Mouse (Mus musculus): ENCODE measurements around the gene Vmn1r90.
"Not testable (repeated sequence)": the region's sequence is repeated elsewhere in the genome, so short reads cannot be mapped to it uniquely, and the experiment has no call there.

The Vmn1r90 gene

GRCm38 (mm10) chr7:14563406-14563805, at the start of gene Vmn1r90:
Gene Vmn1r90 (minus strand): TSS chr7:14563506.
- no peak for DNase-seq (ENCODE audit: low spot score)

GRCm38 (mm10) chr7:14593009-14593408, 29.7 kb upstream of the Vmn1r90 start:
- DNase-seq (ENCODE audit: low spot score), result not testable (repeated sequence)

GRCm38 (mm10) chr7:14552284-14552683, 11.0 kb downstream of the Vmn1r90 start:
- no peak for DNase-seq (ENCODE audit: low spot score)

GRCm38 (mm10) chr7:14525280-14525679, 38.0 kb downstream of the Vmn1r90 start:
- DNase-seq (ENCODE audit: low spot score), result no peak

- DNase-seq (ENCODE audit: low spot score), result no peak
Measured at GRCm38 (mm10) chr7:14522636-14523035, 40.7 kb downstream of the Vmn1r90 start.

GRCm38 (mm10) chr7:14518301-14518700, 45.0 kb downstream of the Vmn1r90 start:
- DNase-seq (ENCODE audit: low spot score), result no peak

Measured in c-Kit-positive CD71-positive TER-119-positive erythroid progenitor cells, embryonic 14.5 days (primary cell).